Mouse (Mus musculus) large intestine, adult 2 months (tissue): ENCODE results near the gene Uggt1. TPM values are rescaled to one million over a fixed set of nuclear protein-coding genes. Genes with fewer than 3 reads are reported as not detected.
A peak's percentile ranks its signal among the peaks of the same experiment; 100 is the strongest.

Experiments
- DNase-seq: peaks from one replicate; pipeline ENCODE4 v3.0.0-alpha.2; 2012; ENCODE audit warnings: low read depth, low spot score
- WGBS: fragments of 180-500 bp; shearing (Covaris S2); methylation state at CpG from one replicate; pipeline ENCODE4 v1.1.7; 2018; 5-methylcytosine and 5-hydroxymethylcytosine counted together
- polyA plus RNA-seq: library from polyadenylated mRNA; depleted of rRNA; stranded (reverse); fragments of >200 nt; gene quantifications from 2 replicates; pipeline ENCODE4 v1.2.3, GENCODE M21; 2012

The Uggt1 gene
- polyA plus RNA-seq, 1 experiment = 18.5 TPM

GRCm38 (mm10) chr1:36214324-36214723 is 30.2 kb downstream of the Uggt1 start:
- WGBS = 89% methylated on average over 4 of the region's 4 CpGs

DNA sequence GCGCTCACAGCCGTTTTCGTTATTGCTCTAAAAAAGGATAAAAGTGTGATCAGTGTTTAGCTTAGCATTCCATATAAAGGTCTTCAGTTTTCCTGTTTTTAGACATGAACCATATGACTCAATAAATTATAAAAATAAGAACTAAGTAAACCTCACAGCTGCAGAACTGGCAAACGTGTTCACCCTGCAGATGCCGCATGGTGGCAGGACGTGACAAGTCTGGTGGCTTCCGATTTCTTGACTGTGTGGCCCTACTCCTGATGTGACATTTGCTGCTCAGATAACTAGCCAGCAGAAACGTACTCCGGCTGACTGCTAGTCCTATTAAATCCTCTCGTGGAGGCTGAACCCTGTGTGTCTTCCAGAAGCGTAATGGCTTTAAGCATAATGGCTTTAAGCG is 42.8 kb downstream of the Uggt1 start:
- 82% methylated on average over 12 of the region's 12 CpGs for WGBS
- DNase-seq = no peak

More at GRCm38 (mm10) chr1:36214324-36214723, 30.2 kb downstream of the Uggt1 start:
- no peak for DNase-seq

- WGBS = 97% methylated on average over 3 of the region's 3 CpGs
- no peak for DNase-seq
Measured at GRCm38 (mm10) chr1:36194482-36194881, 50.0 kb downstream of the Uggt1 start.

- WGBS = 84% methylated on average over 11 of the region's 11 CpGs
- no peak for DNase-seq
Measured at GRCm38 (mm10) chr1:36191966-36192365, 52.6 kb downstream of the Uggt1 start.

- 85% methylated on average over 5 of the region's 5 CpGs for WGBS
- DNase-seq = no peak
Measured at GRCm38 (mm10) chr1:36180038-36180437, 64.5 kb downstream of the Uggt1 start.

- WGBS = 87% methylated on average over 8 of the region's 8 CpGs
- DNase-seq = no peak
Measured at GRCm38 (mm10) chr1:36173461-36173860, 71.1 kb downstream of the Uggt1 start.

- WGBS = 91% methylated on average over 6 of the region's 6 CpGs
- no peak for DNase-seq
Measured at GRCm38 (mm10) chr1:36172941-36173340, 71.6 kb downstream of the Uggt1 start.

GRCm38 (mm10) chr1:36162687-36163086 is 81.8 kb downstream of the Uggt1 start:
- DNase-seq = no peak
- WGBS = 72% methylated on average over 8 of the region's 8 CpGs

GRCm38 (mm10) chr1:36161208-36161607 is 83.3 kb downstream of the Uggt1 start:
- DNase-seq = no peak
- 91% methylated on average over 9 of the region's 9 CpGs for WGBS

DNA sequence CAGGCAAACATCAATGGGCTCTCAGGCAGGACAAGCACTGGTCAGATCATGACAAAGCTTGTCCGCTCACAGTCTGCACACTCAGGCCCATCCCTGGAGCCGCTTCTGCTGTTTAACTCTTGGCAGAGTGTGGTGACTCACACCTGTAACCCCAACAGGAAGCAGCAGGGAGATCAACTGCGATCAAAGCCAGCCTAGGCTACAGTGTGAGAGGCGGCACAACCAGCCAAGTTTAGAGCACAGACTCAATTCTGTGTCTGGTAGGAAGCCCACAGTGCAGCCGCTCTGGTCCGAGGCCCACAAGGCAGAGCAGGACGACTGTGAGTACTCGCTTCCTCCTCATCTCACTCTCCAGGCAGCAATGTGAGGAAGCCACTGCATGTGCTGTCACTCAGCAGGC is 84.3 kb downstream of the Uggt1 start:
- DNase-seq = no peak
- 70% methylated on average over 8 of the region's 8 CpGs for WGBS

GRCm38 (mm10) chr1:36149411-36149810 is 95.1 kb downstream of the Uggt1 start:
- no peak for DNase-seq
- 25% methylated on average over 1 of the region's 1 CpGs for WGBS

DNA sequence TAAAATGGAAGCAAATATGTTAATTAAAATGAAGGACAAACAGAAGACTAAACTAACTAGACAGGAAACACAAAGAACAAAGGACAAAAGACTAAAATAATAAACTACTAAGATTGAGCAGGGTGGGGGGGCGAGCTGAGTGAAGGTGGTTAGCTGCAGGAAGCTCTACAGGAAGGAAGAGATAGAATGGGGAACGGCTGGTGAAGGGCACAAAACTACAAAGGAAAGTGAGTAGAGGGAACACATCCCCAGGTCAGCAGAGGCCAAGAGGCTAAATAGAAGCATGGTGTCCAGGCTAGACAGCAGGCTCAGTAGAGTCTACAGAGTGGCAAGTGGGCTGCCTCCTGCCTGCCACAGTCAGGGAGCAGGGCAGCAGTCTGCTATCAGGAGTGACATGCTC is 95.7 kb downstream of the Uggt1 start:
- WGBS = 71% methylated on average over 2 of the region's 2 CpGs
- DNase-seq = no peak

GRCm38 (mm10) chr1:36145050-36145449 is 99.5 kb downstream of the Uggt1 start:
- WGBS = 2% methylated on average over 1 of the region's 1 CpGs
- DNase-seq = no peak

- no peak for DNase-seq
- 95% methylated on average over 15 of the region's 15 CpGs for WGBS
Measured at GRCm38 (mm10) chr1:36140311-36140710, 104.2 kb downstream of the Uggt1 start.

DNA sequence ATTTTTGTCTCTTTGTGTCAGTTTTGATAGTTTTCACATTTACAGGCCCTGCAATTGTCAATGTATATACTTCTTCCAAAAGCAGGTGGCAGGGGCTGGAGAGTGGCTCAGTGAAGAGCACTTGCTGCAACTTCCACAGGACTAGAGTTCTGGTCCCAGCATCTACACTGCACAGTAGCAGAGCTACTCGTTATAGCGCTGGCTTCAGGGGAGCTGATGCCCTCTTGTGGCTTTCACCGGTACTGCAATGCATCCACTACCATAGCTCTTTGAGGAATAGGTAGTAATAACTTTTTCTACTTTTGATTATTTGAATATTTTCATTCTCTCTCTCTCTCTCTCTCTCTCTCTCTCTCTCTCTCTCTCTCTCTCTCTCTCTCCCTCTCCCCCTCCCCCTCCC is 109.9 kb downstream of the Uggt1 start:
- 3% methylated on average over 3 of the region's 3 CpGs for WGBS
- DNase-seq = peak; percentile 47

GRCm38 (mm10) chr1:36133647-36134046 is 110.9 kb downstream of the Uggt1 start:
- DNase-seq = no peak
- 78% methylated on average over 3 of the region's 3 CpGs for WGBS

- DNase-seq = no peak
- WGBS = 61% methylated on average over 8 of the region's 8 CpGs
Measured at GRCm38 (mm10) chr1:36133041-36133440, 111.5 kb downstream of the Uggt1 start.

DNA sequence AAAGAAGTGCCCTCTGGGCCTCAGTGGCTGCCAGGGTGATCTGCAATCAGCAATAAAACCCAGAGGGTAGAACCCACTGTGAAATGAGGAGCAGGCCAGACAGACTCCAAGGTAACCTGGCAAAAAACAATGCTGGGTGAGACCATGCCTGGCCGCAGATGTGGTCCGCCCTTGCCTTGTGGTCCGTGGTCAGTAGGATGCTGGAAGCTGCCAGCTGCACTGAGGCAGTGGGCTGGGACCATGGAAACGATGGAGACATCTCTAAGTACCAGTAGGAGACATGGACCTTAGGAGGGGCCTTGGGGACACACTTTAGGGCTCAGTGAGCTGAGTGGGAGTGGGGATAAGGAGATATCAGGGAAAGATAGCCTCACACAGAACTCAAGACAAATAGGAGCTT is 112.3 kb downstream of the Uggt1 start:
- no peak for DNase-seq
- 78% methylated on average over 4 of the region's 4 CpGs for WGBS

GRCm38 (mm10) chr1:36131766-36132165 is 112.8 kb downstream of the Uggt1 start:
- WGBS = 81% methylated on average over 8 of the region's 8 CpGs
- DNase-seq = no peak

DNA sequence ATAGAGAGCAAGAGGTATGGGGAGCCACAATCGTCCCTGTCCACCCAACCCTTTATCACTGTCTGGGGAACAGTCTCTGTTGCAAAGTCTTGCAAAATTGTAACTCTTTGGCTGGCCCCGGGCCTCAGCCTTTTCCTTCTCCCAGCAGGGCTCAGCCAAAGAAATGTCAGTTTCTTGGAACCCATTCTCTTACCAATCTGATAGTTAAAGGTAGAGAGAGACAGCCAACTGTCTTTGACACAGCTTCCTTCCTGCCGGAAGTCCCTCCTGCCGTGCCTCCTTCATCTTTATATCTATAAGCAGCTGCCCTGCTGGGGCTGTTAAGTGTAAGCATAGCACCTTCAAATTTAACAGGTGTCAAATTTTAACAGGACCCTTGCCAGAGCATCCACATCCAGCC is 113.4 kb downstream of the Uggt1 start:
- 66% methylated on average over 4 of the region's 4 CpGs for WGBS
- DNase-seq = no peak

- 87% methylated on average over 4 of the region's 4 CpGs for WGBS
- no peak for DNase-seq
Measured at GRCm38 (mm10) chr1:36130307-36131035, 114.0 kb downstream of the Uggt1 start.

DNA sequence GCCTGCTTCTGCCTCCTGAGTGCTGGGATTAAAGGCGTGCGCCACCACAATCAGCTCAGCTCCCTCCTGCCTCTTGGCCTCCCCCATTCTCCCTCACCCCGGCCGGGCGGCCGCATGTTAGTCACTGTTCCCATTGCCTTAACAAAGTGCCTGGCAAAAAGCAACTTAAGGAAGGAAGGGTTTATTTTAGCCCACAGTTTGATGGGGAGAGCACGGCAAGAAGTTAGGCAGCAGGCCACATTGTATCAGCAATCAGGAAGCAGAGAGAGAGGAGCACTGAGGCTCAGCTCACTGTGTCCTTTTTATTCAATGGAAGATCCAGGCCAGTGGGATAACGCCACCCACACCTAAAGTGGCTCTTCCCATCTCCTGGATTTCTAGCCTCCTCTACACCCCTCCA is 114.6 kb downstream of the Uggt1 start:
- DNase-seq = no peak
- WGBS = 92% methylated on average over 8 of the region's 8 CpGs
